ENCODE assay signal across 8 mouse cellular contexts in genomic region chr12:80885301-80886288, GRCm38 (mm10). TPM values are rescaled to one million over a fixed set of nuclear protein-coding genes. Genes with fewer than 3 reads are reported as not detected.
DNase-seq lines count a peak whose midpoint lies in the region; ATAC-seq lines count a peak whose summit lies in the region.

No protein-coding gene starts in this region.

- no peak overlapping the region for H3K27ac ChIP-seq in kidney, embryonic 15.5 days

- peak overlapping the region; percentile 27 for H3K4me2 ChIP-seq in kidney, embryonic 15.5 days

- peaks cover 5% of the 10 kb centered on the region for H3K9me3 ChIP-seq in kidney, embryonic 15.5 days (replicated peaks)

- no peaks in the 10 kb centered on the region for H3K36me3 ChIP-seq in kidney, embryonic 15.5 days

- WGBS in kidney, embryonic 15.5 days, result 45% methylated on average over 15 of the region's 15 CpGs

- no peak overlapping the region for H3K9ac ChIP-seq in kidney, embryonic 15.5 days

- H3K27me3 ChIP-seq in kidney, embryonic 15.5 days, result no peaks in the 10 kb centered on the region

- H3K4me1 ChIP-seq in kidney, embryonic 15.5 days, result peaks cover 24% of the 10 kb centered on the region; the same call in 1 of the 2 replicates

- H3K4me3 ChIP-seq in kidney, embryonic 15.5 days (replicated peaks), result no peak overlapping the region; the same call in 1 of the 2 replicates

- DNase-seq in ES-CJ7 (ENCODE audit: low read depth, low spot score), result peak; percentile 91
- peak; percentile 24 for DNase-seq in brain, adult 2 months (ENCODE audit: low read depth, low spot score)
- peak; percentile 92 for DNase-seq in heart, adult 8-10 months (ENCODE audit: low spot score)
- DNase-seq in lung, postnatal 10 days, result peak; percentile 82
- DNase-seq in thymus, postnatal 0 days (ENCODE audit: low spot score), result peak; percentile 81
- no peak for DNase-seq in layer of hippocampus, adult 9-11 months
- no peak for DNase-seq in frontal cortex, postnatal 10 days (ENCODE audit: low spot score in 2 of 2)

- ATAC-seq in kidney, embryonic 15.5 days (replicated peaks; ENCODE audit: low FRiP score), result 0 out of 2 replicates have a peak, but pooled peaks have one; percentile 36

RNA-seq across cellular contexts. Expression of gene Srsf5, which starts 59.7 kb away (rescaled TPM):
- 100 to 1,000 TPM in 2 of 4 experiments, 10 to 100 TPM in 2; 63.1 to 209 (median 139) TPM for total RNA-seq in heart, adult 8-10 months (2022)
- 593 and 603 TPM in 2 replicates for polyA plus RNA-seq in kidney, embryonic 15.5 days (2015; fragmentation: Nextera tagmentation; extraction: Ambion mirVana)
- 655 and 689 TPM in 2 replicates for polyA plus RNA-seq in thymus, postnatal 0 days (2015; fragmentation: Nextera tagmentation; extraction: Ambion mirVana)

Comparison
In these comparisons a context has a peak if more than half of its experiments do, and no peak if none do; other contexts are left out.
1. DNase-seq: peak in ES-CJ7 (single experiment), brain, adult 2 months (single experiment), heart, adult 8-10 months (single experiment), lung, postnatal 10 days (single experiment) and thymus, postnatal 0 days (single experiment); none in layer of hippocampus, adult 9-11 months (single experiment) and frontal cortex, postnatal 10 days (0 of 2).